Mouse (Mus musculus) erythroblast, embryonic 14.5 days (primary cell): ENCODE results near the gene Cdc42ep5.

ENCODE experiments used
- GATA1 ChIP-seq: IDR thresholded peaks from 2 replicates; pipeline ENCODE4 v1.6.1; 2012; ENCODE audit warnings: low read length, inconsistent platforms, mixed read lengths
- TAL1 ChIP-seq: IDR thresholded peaks from 3 replicates; pipeline ENCODE4 v1.6.1; 2012; ENCODE audit warnings: low read length, inconsistent platforms, mixed read lengths

GRCm38 (mm10) chr7:4119344-4119902 is 45.2 kb downstream of the Cdc42ep5 start, which contains the start of gene Ttyh1:
- TF ChIP-seq TAL1 = no peak
- TF ChIP-seq GATA1 = no peak
